Mouse (Mus musculus) forelimb bud, embryonic 11.5 days (tissue): ENCODE data around the gene C1ql1.
"Not testable (repeated sequence)": the region's sequence is repeated elsewhere in the genome, so short reads cannot be mapped to it uniquely, and the experiment has no call there.

ENCODE experiments used
- DNase-seq: peaks from one replicate; pipeline ENCODE4 v3.0.0-alpha.2; 2012; ENCODE audit warnings: low read depth, low spot score

Gene C1ql1

DNA sequence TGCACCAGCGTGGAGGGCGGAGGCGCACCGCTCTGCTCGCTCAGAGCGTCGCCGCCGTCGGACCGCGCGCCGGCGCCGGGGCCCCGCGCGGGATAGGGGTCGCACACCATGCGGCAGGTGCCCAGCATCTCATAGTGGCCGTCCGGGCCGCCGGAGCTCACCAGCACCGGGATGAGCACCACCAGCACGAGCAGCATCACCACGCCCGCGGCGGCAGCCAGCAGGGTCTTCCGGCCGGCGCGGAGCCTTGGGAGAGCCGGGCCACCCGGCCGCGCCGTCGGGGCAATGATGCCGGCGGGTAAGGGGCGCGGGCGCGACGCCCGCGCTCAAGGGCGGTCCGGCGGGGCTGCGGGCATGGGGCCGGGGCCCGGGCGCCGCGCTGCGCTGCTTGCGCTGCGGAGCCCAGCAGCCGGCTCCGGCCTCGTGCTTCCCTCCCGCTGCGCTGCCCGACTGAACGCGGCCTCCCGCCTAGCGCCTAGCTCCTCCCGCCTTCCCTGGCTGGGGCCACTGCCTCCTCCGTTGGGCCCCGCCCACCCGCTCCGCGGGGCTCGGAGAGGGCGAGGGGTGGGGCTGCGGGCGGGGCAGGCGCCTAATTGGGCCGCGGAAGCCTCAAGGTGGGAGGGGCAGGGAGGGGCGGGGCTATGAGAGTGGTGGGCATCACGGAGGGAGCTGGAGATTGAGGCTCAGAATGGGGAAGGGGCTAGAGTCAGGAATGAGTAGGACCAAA lies at the start of gene C1ql1:
Gene C1ql1, minus strand, starts transcription at position 424 of the 727 bp plus-strand sequence.
- peak; percentile 85 for DNase-seq

DNA sequence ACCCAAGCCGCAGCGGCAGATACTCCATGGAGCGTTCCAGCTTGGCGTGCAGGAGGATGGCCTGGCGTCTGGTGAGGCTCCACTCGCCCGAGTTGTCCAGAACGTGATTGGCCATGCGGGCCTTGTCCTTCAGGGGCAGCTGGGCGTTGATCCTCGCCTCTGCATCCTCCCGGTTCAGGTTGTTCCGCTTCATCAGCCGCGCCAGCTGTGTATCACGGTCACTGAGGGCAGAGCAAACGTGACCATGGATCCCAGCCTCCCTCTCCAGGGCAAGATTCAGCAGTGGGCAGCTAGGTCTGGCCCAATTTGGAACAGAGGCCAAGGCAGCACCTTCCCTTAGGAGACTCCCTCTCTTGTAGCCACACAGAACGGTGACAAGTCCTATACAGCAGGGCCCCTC lies 48.5 kb upstream of the C1ql1 start:
- no peak for DNase-seq

DNA sequence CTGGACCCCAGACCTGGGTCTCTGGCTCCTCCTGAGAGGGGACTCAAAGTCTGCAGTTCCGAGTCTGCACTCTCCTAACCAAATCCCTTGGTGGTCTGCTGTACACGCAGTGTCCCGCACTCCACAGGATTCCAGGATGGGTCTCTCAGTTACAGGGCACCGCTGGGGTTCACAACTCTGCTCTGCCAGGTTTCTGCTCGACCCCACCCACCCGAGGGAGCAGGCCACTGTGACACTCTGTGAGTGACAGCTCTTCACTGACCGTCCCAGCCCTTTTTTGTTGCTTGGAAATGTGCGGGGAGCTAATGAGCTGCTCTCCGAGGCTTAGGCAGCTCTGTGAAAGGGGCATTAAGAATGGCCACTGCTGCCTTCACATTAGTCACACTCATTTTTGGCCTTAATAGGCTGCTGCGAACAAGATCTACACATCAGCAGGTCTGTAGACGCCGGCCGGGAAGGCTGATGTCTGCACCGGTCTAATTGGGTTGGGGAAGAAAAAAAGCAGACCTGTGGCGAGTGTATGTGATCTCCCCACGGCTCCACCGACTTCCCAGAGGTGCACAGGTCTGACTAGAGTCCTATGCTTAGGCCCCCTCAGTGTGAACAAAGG lies 47.0 kb upstream of the C1ql1 start:
- no peak for DNase-seq

DNA sequence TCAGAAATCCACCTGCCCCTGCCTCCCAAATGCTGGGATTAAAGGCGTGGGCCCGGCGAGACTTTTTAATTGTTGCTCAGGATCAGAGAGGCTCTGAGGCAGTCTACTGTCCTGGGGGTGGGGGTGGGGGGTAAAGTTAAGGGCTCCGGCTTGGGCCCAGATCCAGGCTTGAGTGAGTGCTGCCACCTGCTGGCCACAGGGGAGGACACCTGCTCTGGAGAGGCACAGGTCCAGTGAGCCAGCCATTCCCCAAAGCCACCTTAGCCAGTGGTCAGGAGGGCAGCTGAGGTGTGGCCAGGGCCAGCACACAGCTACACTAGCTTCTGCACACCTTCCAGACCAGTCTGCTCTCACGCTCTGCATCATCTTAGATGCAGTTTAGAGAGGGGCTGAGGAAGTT lies 46.5 kb upstream of the C1ql1 start:
- DNase-seq, result peak; percentile 68

DNA sequence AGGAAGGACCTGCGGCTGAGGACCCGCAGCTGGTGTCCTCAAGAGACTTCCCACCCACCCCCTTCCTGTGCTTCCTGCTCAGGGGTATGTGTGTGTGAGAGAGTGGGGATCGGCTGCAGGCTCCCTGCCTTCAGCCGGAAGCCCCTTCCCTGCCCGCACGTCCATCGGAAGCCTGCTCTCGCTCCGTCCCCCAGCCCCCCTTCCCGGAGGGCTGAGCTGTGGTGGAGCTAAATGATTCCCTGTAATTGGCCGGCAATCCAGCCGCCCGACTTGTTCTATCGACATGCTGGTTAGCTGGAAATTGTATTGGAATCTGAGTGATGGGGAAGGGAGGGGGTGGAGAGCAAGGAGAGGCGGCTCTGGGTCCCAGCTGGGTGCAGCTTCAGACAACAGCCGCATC lies 45.2 kb upstream of the C1ql1 start:
- DNase-seq, result no peak

DNA sequence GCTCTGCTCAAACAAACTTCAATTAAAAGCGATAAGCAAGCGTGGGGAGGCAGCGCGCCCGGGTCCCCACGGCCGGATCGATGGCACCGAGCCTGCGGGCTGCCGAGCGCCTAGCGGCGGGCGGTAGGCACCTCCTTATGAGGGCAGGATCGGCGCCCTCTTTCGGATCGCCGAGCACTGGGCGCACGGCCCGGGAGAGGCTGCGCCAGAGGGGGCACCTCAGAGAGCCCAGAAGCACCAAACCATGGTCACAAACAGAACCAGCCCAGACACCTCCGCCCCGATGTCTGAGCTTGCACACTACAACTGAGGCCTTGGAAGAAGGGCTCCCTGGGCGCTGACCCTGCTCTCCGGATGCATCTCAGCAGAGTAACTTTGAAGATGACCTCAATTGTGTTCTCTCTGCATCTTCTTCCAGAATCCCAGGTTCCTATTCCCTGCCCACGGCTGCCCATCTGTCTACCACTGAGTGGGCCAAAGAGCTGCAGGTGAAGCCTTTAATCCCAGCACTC lies 43.7 kb upstream of the C1ql1 start:
- no peak for DNase-seq

DNA sequence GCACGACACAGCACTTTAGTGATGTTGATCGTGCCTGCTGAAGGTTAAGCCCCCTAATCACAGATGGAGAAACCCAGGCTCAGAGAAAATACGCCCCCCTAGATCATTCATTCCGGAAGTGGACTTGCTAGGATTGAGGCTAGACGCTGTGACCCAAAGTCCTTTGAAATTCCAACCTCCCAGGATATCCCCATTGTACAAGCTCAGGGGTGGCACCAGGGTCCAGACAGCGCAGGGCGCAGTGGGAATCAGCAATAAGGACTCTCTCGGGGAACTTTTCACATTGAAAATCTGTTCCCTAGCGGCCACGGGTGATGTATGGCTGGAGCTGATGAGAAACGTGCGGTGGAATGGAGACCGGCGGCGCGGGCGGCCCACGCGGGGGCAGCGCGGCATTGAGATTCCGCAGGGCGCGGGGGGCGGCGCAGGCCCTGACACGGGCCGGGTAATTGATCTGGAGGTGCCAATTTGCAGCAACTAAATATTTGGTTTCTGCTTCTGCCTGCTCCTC lies 43.2 kb upstream of the C1ql1 start:
- no peak for DNase-seq

DNA sequence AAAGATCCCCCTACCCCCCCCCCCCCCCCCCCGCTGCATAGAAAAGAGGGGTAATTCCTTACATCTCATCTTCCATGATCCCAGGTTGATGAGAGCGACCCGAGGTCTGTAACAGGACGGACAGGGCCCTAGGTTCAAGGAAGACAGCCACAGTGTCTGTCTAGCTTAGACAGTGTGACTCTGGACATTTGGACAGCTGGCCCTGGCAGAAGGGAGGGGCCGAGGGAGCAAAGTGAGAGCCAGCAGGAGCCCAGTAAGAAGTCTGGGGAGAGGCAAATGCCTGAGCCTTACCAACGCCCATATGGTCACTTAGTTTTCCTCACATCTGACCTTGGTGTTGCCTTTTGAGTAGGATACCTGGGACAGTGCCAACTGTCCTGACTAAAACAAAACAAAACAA lies 38.7 kb upstream of the C1ql1 start:
- DNase-seq, result no peak

DNA sequence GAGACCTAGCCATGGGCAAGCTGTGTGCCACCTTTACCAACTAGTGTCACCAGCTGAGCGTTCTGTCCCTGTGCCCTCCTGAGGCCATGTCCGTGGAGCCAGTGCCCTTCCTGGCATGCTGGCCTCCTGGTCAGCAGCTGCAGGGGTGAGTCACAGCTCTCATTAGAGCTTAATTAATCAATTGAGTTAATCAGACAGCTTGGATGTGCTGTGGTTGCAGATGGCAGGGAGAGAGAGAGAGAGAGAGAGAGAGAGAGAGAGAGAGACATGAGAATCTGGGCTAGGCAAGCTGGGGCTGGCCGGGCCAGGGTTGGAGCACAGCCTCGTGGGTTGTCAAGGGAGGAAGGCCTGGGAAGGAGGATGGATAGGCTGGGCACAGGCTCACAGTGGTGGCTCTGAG lies 38.1 kb upstream of the C1ql1 start:
- no peak for DNase-seq

DNA sequence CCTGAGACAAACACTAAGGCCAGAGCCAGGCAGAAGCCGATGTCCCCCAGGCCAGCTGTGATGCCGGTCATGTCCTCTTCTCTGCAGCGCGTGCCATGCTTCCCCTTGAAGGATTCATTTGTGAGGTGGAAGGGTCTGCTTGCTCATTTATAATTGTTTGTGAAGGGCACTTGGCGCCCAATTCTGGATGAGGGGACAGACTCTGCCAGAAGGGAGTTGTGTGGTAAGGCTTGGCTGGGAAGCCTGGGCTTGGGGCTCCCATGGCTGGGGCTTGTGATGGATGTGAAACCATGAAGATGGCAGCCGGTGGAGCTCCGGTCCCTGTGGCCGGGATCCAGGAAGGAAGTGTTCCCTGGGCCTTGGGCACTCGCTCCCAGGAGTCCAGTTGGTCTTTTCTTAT lies 37.6 kb upstream of the C1ql1 start:
- DNase-seq, result no peak

DNA sequence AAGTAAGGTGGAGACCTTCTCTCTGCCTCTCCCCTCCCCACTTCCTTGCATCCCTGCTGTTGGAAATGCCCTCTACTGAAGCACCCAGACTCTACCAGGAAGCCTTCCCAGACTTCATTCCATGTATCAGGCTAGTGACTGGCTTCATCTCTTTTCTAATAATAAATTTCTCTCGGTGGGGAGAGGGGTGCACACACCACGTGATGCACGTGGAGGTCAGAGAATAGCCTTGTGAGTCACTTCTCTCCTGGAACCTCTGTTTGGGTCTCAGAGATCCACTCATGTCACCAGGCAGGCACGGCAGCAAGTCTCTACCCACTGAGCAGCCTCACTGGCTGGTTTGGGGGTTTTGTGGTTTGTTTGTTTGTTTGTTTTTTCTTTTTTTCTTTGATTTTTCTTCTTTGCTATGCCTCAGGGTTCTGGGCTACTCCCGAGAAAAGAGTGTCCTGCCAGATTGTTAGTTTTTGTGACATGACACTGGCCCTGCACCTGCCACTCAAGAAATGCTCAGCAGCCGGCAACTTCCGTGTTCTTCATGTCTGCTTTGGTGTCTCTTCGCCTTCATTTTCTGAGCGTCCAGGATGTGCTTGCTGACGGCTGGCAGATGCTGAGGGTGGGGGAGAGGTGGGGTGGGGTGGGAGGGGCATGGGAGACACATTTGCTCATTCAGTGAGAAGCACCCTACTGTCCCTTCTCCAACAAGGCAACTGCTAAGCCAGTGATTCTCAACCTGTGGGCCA lies 34.8 kb upstream of the C1ql1 start:
- no peak for DNase-seq

DNA sequence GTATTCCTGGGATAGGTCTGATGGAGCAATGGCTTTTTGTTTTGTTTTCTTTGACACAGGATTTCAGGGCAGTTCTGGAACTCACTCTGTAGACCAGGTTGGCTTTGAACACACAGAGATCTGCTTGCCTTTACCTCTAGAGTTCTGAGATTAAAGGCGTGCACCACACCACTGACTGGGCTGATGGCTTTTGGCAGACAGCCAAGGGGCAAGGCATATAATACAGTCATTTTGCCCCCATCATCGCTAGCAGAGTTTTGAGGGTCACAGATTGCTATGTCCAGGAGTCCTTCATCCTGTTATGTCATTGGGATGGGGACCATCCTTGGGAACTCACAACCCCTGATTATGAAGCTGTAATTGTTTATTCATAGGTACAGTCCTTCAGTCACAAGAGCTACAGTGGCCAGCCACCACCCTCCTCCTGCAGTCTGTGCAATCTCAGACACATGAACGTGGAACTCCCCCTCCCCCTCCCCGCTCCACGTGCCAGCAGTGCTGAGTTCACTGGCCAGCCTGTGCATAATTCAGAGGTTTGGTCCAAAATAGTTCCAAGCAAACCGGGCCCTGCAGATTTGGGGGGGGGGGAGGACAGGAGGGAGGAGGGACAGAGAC lies 31.7 kb upstream of the C1ql1 start:
- DNase-seq, result no peak

DNA sequence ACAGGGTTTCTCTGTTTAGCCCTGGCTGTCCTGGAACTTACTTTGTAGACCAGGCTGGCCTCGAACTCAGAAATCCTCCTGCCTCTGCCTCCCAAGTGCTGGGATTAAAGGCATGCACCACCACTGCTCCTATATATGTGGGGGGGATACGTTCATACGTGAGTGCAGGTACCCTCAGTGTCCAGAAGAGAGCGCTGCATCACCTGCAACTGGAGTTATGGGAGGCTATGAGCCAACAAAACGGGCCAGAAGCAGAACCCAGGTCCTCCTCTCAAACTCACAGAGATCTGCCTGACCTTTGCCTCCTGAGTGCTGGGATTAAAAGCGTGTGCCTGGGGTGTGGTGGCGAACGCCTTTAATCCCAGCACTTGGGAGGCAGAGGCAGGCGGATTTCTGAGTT lies 29.5 kb upstream of the C1ql1 start:
- DNase-seq, result not testable (repeated sequence)

DNA sequence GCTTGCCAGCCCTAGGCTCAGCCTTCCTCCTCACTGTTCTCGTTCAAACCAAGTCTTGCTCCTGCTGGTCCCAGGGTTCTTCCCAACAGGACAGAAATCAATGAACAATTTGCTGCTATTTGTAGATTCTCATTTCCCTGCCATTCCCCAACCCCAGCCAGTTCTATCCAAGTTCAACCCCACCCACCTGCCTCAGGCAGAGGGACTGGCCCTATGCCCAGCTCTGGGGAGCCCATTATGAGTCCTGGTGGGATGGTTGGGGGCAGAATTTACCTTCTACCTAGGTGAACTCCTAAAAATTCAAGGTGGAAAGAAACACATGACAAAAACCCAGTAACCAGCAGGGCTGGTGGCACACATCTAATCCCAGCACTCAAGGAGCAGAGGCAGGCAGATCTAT lies 25.8 kb upstream of the C1ql1 start:
- DNase-seq, result no peak

DNA sequence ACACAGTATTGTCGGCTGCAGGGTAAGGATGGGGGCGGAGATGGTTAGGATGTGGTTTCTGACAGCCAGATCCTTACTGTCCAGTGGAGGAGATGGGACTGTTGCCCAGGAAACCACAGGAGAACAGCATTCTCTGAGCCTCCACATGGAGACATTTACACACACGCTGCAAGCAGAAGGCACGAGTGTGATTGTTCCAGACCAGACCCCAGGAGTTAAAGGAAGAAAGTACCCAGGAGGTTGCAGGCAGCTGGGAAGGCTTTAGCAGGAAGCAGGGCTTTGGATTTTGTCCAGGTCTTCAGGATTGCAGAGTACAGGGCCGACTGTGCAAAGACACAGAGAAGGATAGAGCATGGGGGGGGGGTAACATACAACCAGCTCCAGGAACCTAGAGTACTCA lies 25.1 kb upstream of the C1ql1 start:
- DNase-seq, result no peak

DNA sequence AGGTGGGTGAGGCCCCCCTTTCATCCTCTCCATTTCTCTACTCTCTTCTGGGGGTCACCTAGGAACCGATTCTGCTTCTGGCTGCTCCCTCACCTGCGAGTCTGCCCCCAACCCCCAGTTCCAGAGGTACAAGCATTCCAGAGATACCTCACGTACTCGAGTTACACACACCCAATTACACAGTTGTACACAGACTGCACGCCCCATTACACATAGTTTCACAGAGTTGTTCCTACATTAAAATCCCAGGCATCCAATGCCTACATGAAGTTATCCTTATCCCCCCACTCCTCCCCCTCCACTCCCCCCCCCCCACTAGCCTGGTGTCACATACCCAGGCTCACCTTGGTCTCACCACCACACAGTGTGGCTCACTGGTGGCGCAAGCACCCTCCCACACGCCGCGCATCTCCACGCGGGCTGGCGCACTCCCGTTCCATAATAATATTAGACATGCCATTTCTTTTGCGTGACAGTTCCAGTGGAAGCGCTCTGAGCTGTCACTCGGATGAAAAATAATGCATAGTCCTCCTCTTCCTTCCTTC lies 18.1 kb upstream of the C1ql1 start:
- no peak for DNase-seq

DNA sequence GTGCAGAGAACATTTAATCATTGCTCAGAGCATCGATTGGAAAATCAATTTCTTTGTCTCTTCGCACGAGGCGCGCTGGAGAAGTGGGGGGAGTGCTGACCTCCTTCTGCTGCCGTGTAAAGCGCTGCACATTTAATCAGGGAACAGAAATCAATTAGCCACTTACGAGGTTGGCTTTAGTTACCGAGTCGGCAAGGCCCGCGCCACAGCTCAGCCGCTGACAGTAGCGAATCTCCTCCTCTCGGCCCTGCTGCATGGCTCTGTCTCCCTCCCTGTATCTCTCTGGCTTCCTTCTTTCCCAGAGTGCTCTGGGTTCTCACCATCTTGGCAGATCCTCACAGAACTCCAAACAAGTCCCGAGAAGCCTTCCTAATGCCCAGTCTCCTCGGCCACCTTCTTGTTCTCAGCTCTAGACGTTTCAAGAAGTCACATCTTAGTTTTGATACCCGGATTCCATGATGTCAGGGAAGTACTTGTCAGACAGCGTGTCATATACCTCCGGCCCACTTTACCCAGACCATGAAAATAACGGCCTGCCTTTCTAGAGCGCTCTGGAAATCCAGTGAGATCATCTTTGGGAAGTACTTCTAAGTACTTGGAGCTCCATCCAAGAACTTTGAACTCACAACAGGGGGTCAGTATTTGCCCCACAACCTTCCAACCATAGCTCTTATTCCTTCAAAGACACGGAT lies 17.5 kb upstream of the C1ql1 start:
- no peak for DNase-seq

DNA sequence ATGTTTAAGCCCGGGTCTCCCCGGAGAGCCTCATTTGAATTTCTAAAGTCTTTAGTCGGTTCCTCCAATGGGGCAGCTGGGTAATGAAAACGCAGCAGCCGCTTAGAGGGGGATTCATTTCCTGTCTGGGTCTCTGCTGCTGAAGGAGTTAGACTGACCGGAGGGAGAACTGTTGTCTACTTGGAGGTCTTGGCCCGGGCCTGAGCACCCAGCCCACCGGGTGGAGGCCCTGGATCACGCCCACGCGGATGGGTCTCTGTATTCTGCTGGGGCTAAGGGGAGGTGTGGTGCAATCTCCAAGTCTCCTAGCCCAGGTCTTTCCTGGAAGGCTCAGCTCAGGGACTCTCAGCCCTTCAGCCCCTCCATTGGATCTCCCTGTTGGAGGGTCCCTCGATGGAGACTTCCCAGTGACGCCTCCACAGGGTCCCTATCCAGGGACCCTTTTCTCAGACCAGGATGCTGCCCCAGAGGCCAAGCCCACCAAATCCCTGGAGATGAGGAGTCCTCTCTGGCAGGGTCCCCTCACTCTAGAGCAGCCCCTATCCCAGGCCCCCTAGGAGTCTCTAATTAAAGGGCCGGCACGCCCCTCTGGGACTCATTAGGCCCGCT lies 16.9 kb upstream of the C1ql1 start:
- DNase-seq, result peak; percentile 43

DNA sequence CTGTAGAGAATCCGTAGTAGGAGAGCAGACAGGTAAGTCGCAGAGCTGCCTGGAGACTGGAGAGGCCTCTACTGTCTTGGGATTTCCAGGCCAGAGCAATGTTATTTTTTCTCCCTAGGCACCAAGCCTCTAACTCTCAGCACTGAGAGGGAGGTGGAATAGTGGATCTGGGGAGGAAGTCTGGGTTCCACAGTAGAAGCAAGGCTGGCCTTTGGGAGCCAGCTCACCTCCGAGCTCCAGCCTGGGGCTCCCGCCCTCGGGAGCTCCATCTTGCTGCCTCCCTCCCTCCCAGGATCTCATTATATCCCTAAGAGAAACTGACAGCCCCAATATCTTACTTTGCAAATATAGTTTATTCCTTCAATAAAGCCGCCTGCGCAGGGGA lies 16.4 kb upstream of the C1ql1 start:
- no peak for DNase-seq

DNA sequence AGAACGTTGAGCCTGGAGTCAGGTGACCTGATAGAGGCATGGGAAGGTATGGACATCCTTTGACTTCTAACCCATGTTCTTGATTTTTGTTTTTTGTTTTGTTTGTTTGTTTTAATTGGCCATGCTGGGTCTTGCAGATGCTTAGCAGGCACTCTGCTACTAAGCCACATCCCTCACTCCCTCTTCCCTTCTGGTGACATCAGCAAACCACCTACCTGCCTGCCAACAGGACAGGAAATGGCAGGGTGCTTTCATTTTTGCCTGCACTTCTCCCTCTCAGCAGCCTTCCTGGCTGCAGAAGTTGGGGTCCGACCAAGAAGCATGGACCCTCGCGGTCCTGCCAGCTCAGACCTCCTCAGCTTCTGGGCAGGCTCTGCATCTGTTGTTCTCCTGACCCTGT lies 14.6 kb upstream of the C1ql1 start:
- no peak for DNase-seq

DNA sequence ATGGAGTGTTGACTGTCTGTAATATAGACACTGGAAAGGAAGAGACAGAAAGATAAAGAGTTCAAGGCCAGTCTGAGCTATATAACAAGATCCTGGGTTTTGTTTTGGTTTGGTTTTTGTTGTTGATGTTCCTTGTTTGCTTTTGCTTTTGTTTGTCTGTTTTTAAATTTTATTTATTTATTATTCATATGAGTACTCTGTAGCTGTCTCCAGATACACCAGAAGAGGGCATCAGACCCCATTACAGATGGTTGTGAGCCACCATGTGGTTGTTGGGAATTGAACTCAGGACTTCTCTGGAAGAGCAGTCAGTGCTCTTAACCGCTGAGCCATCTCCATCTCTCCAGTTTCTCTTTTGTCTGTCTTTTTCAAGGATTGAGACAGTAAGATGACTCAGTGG lies 12.4 kb upstream of the C1ql1 start:
- DNase-seq, result no peak
